Mouse (Mus musculus) adrenal gland, postnatal 14 days (tissue): ENCODE measurements around the gene Ky. TPM values are rescaled to one million over a fixed set of nuclear protein-coding genes. Genes with fewer than 3 reads are reported as not detected.

ENCODE experiments used
- DNase-seq: peaks from one replicate; pipeline ENCODE4 v3.0.0; 2021; ENCODE audit warnings: mixed read lengths
- total RNA-seq: library from RNA; stranded (reverse); gene quantifications from 2 replicates; pipeline ENCODE4 v1.2.3, GENCODE M21; 2021

Gene Ky
- total RNA-seq, 1 experiment from 2014 or later = 0.44 TPM

GRCm38 (mm10) chr9:102549211-102549610 is 43.7 kb downstream of the Ky start:
- no peak for DNase-seq

- peak; percentile 23 for DNase-seq
Observed at GRCm38 (mm10) chr9:102551771-102552170, 46.2 kb downstream of the Ky start.

- DNase-seq = no peak
Observed at GRCm38 (mm10) chr9:102553781-102554180, 48.2 kb downstream of the Ky start.

- no peak for DNase-seq
Observed at GRCm38 (mm10) chr9:102558463-102558862, 52.9 kb downstream of the Ky start.

- no peak for DNase-seq
Observed at GRCm38 (mm10) chr9:102572888-102573287, 67.3 kb downstream of the Ky start.

GRCm38 (mm10) chr9:102577480-102577879 is 71.9 kb downstream of the Ky start:
- no peak for DNase-seq

- no peak for DNase-seq
Observed at GRCm38 (mm10) chr9:102581921-102582469, 76.4 kb downstream of the Ky start.

- no peak for DNase-seq
Observed at GRCm38 (mm10) chr9:102587347-102587746, 81.8 kb downstream of the Ky start.

- DNase-seq = no peak
Observed at GRCm38 (mm10) chr9:102594667-102595393, 89.3 kb downstream of the Ky start.

Other genes with a start within 250 kb of the Ky start
- 3.3 and 3.7 TPM in 2 replicates for gene Ephb1, start 151.1 kb upstream of the Ky start, total RNA-seq
- gene Anapc13, start 120.5 kb downstream of the Ky start, total RNA-seq = 286 and 307 TPM in 2 replicates
- gene Cep63, start 120.8 kb downstream of the Ky start, total RNA-seq = 37.7 and 40.3 TPM in 2 replicates
- gene Amotl2, start 210.9 kb downstream of the Ky start, total RNA-seq = 160 and 219 TPM in 2 replicates